Comparison of ENCODE assay signal across 18 mouse cellular contexts in genomic region chr15:80191585-80192245, GRCm38 (mm10). TPM values are rescaled to one million over a fixed set of nuclear protein-coding genes. Genes with fewer than 3 reads are reported as not detected.
A peak's percentile ranks its signal among the peaks of the same experiment; 100 is the strongest.
DNase-seq lines count a peak whose midpoint lies in the region; ATAC-seq and TF ChIP-seq lines count a peak whose summit lies in the region.
"Had no signal": no experiment of that assay in that cellular context is flagged by ENCODE, and none has a peak within 500 bp of the region (broad histone marks: within the 10 kb centered on the region; RNA-seq: fewer than 3 reads in every experiment).

No protein-coding gene starts in this region.

- peaks cover 14% of the 10 kb centered on the region for H3K4me1 ChIP-seq in kidney, embryonic 14.5 days (ENCODE audit: control insufficient read depth, insufficient read depth, low read length)
- H3K4me1 ChIP-seq in liver, embryonic 13.5 days (replicated peaks): peaks cover 29% of the 10 kb centered on the region

- H3K4me2 ChIP-seq in kidney, embryonic 14.5 days (replicated peaks; ENCODE audit: low read depth, low read length): no peak overlapping the region
- no peak overlapping the region for H3K4me2 ChIP-seq in liver, embryonic 13.5 days

- peak; percentile 82 for DNase-seq in kidney, adult 11 months
- peak; percentile 56 for DNase-seq in R1 (ENCODE audit: low read depth, low spot score)
- peak; percentile 68 to 86 for DNase-seq in kidney, adult 8-10 months
- no peak for DNase-seq in liver, embryonic 13.5 days
- DNase-seq in layer of hippocampus, postnatal 14 days (ENCODE audit: low spot score in 2 of 2): no peak
- no peak for DNase-seq in heart, adult 8-10 months (ENCODE audit: low spot score)
- DNase-seq in layer of hippocampus, adult 2 months (ENCODE audit: low spot score in 2 of 2): no peak
- DNase-seq: cerebellum, adult 2 months; heart, postnatal 10 days; lung, postnatal 36 days; right cerebral cortex, adult 18-20 months had no signal

- 57% methylated on average over 8 of the region's 8 CpGs for WGBS in kidney, embryonic 14.5 days
- 44% methylated on average over 8 of the region's 8 CpGs for WGBS in liver, embryonic 13.5 days (ENCODE audit: insufficient replicate concordance)

- TF ChIP-seq CTCF in layer of hippocampus, adult 2 months (conservative IDR thresholded peaks at IDR 0.05): no peak

- no peaks in the 10 kb centered on the region for H3K9me3 ChIP-seq in kidney, embryonic 14.5 days (ENCODE audit: control insufficient read depth, low read length)
- H3K9me3 ChIP-seq in liver, embryonic 13.5 days (replicated peaks): no peaks in the 10 kb centered on the region

- no peak overlapping the region for H3K9ac ChIP-seq in kidney, embryonic 14.5 days (ENCODE audit: low read depth, low read length)
- H3K9ac ChIP-seq in liver, embryonic 13.5 days: no peak overlapping the region
- H3K9ac ChIP-seq: liver, embryonic 14.5 days had no signal

- no peak for ATAC-seq in kidney, embryonic 14.5 days (ENCODE audit: low FRiP score, low TSS enrichment)
- no peak for ATAC-seq in liver, embryonic 13.5 days (ENCODE audit: low read depth)

- no peak overlapping the region for H3K4me3 ChIP-seq in kidney, embryonic 14.5 days (ENCODE audit: low read length)
- no peak overlapping the region for H3K4me3 ChIP-seq in liver, embryonic 13.5 days (replicated peaks)
- H3K4me3 ChIP-seq in layer of hippocampus, adult 2 months: no peak overlapping the region

- H3K27me3 ChIP-seq in kidney, embryonic 14.5 days (ENCODE audit: control insufficient read depth, insufficient read depth, low read length): no peaks in the 10 kb centered on the region
- H3K27me3 ChIP-seq in liver, embryonic 13.5 days: peaks cover 5% of the 10 kb centered on the region

- no peaks in the 10 kb centered on the region for H3K36me3 ChIP-seq in kidney, embryonic 14.5 days (ENCODE audit: control insufficient read depth, insufficient read depth, low read length)
- H3K36me3 ChIP-seq in liver, embryonic 13.5 days: no peaks in the 10 kb centered on the region

- no peak overlapping the region for H3K27ac ChIP-seq in kidney, embryonic 14.5 days (ENCODE audit: low read depth, low read length)
- peak overlapping the region; percentile 47; the same call in 1 of the 2 replicates for H3K27ac ChIP-seq in liver, embryonic 13.5 days
- H3K27ac ChIP-seq in layer of hippocampus, adult 2 months: no peak overlapping the region; the same call in 1 of the 2 replicates
- H3K27ac ChIP-seq: liver, embryonic 14.5 days had no signal

RNA-seq across cellular contexts. Expression of gene Mgat3, which starts 18.2 kb away (rescaled TPM):
- polyA plus RNA-seq in kidney, embryonic 14.5 days (2014; fragmentation: Nextera tagmentation; extraction: Ambion mirVana): 3.6 and 6.1 TPM in 2 replicates
- 0.44 and 0.58 TPM in 2 replicates for polyA plus RNA-seq in liver, embryonic 13.5 days (2015; fragmentation: Nextera tagmentation; extraction: Ambion mirVana)
- total RNA-seq in layer of hippocampus, postnatal 14 days (2021): 100 to 1,000 TPM; 103 to 106 TPM
- 1 to 10 TPM; 2.9 to 6.2 (median 4.5) TPM for total RNA-seq in heart, adult 8-10 months (2022)
- 100 to 1,000 TPM; 109 to 115 TPM for total RNA-seq in layer of hippocampus, adult 2 months (2021)
- total RNA-seq: MEL had no signal

RNA-seq across cellular contexts. Expression of gene Mief1, which starts 42.1 kb away (rescaled TPM):
- 20.4 and 37.0 TPM in 2 replicates for polyA plus RNA-seq in kidney, embryonic 14.5 days (2014; fragmentation: Nextera tagmentation; extraction: Ambion mirVana)
- polyA plus RNA-seq in liver, embryonic 13.5 days (2015; fragmentation: Nextera tagmentation; extraction: Ambion mirVana): 18.4 and 21.5 TPM in 2 replicates
- 10 to 100 TPM; 35.4 to 36.2 TPM for total RNA-seq in layer of hippocampus, postnatal 14 days (2021)
- 10 to 100 TPM; 27.0 to 30.7 (median 28.7) TPM for total RNA-seq in heart, adult 8-10 months (2022)
- 10 to 100 TPM; 31.0 to 32.2 TPM for total RNA-seq in layer of hippocampus, adult 2 months (2021)

RNA-seq across cellular contexts. Expression of gene AC140267.1, which starts 43.9 kb away (rescaled TPM):
- not detected in 2 replicates for polyA plus RNA-seq in kidney, embryonic 14.5 days (2014; fragmentation: Nextera tagmentation; extraction: Ambion mirVana)
- not detected in 2 replicates for polyA plus RNA-seq in liver, embryonic 13.5 days (2015; fragmentation: Nextera tagmentation; extraction: Ambion mirVana)
- 10 to 100 TPM; 11.0 to 22.8 TPM for total RNA-seq in layer of hippocampus, postnatal 14 days (2021)
- total RNA-seq in heart, adult 8-10 months (2022): 10 to 100 TPM in 1 of 4 experiments, 1 to 10 TPM in 3; 5.6 to 11.9 (median 8.0) TPM
- 10 to 100 TPM; 20.4 to 24.6 TPM for total RNA-seq in layer of hippocampus, adult 2 months (2021)
- total RNA-seq: MEL; midbrain, postnatal 0 days had no signal
- polyA plus RNA-seq: brain, embryonic 14.5 days; cerebellum, adult 2 months; gonadal fat pad, adult 2 months; liver, embryonic 14.5 days; neural tube, embryonic 14.5 days had no signal

RNA-seq across cellular contexts. Expression of gene Tab1, which starts 58.8 kb away (rescaled TPM):
- 25.3 and 35.2 TPM in 2 replicates for polyA plus RNA-seq in kidney, embryonic 14.5 days (2014; fragmentation: Nextera tagmentation; extraction: Ambion mirVana)
- polyA plus RNA-seq in liver, embryonic 13.5 days (2015; fragmentation: Nextera tagmentation; extraction: Ambion mirVana): 12.5 and 12.9 TPM in 2 replicates
- 10 to 100 TPM; 29.7 to 31.4 TPM for total RNA-seq in layer of hippocampus, postnatal 14 days (2021)
- 10 to 100 TPM; 17.7 to 24.7 (median 23.3) TPM for total RNA-seq in heart, adult 8-10 months (2022)
- 10 to 100 TPM; 28.2 to 30.2 TPM for total RNA-seq in layer of hippocampus, adult 2 months (2021)

Comparison
In these comparisons a context has a peak if more than half of its experiments do, and no peak if none do; other contexts are left out.
1. DNase-seq: peak in kidney, adult 11 months (single experiment), R1 (single experiment) and kidney, adult 8-10 months (2 of 2); none in liver, embryonic 13.5 days (single experiment), layer of hippocampus, postnatal 14 days (0 of 2), heart, adult 8-10 months (single experiment) and layer of hippocampus, adult 2 months (0 of 2).
2. RNA of gene Mgat3, which starts 18.2 kb away (total RNA-seq): 109 to 115 TPM in layer of hippocampus, adult 2 months and 103 to 106 TPM in layer of hippocampus, postnatal 14 days; 2.9 to 6.2 TPM in heart, adult 8-10 months; every median in the first group is over 10 times any median in the second.